Comparison of ENCODE assay signal across 12 mouse cellular contexts in genomic region chr10:9670351-9670750, GRCm38 (mm10).
"Had no signal": no experiment of that assay in that cellular context is flagged by ENCODE, and none has a peak within 500 bp of the region (broad histone marks: within the 10 kb centered on the region; RNA-seq: fewer than 3 reads in every experiment).

No protein-coding gene starts in this region.

- H3K9me3 ChIP-seq: intestine, embryonic 15.5 days; kidney, embryonic 15.5 days; midbrain, embryonic 15.5 days; neural tube, embryonic 12.5 days had no signal

- H3K27me3 ChIP-seq: intestine, embryonic 15.5 days; midbrain, embryonic 15.5 days had no signal

- H3K4me3 ChIP-seq: intestine, embryonic 15.5 days; kidney, embryonic 15.5 days; layer of hippocampus, adult 2 months; midbrain, embryonic 15.5 days; neural tube, embryonic 12.5 days had no signal

- H3K4me2 ChIP-seq: intestine, embryonic 15.5 days; kidney, embryonic 15.5 days; midbrain, embryonic 15.5 days; neural tube, embryonic 12.5 days had no signal

- DNase-seq: kidney, adult 18-20 months; liver; lung, adult 2 months; lung, postnatal 36 days; thymus, postnatal 4 days had no signal

- H3K36me3 ChIP-seq: intestine, embryonic 15.5 days; kidney, embryonic 15.5 days; midbrain, embryonic 15.5 days; neural tube, embryonic 12.5 days had no signal

- H3K27ac ChIP-seq: intestine, embryonic 15.5 days; kidney, embryonic 15.5 days; layer of hippocampus, adult 2 months; liver, embryonic 14.5 days; midbrain, embryonic 15.5 days; neural tube, embryonic 12.5 days; stomach, postnatal 0 days had no signal

- H3K9ac ChIP-seq: intestine, embryonic 15.5 days; kidney, embryonic 15.5 days; liver, embryonic 14.5 days; midbrain, embryonic 15.5 days; neural tube, embryonic 12.5 days had no signal

- ATAC-seq: intestine, embryonic 15.5 days; midbrain, embryonic 15.5 days had no signal
